Mouse (Mus musculus): Measurements from ENCODE around the gene Fbxo30. TPM values are rescaled to one million over a fixed set of nuclear protein-coding genes. Genes with fewer than 3 reads are reported as not detected.
"Not testable (repeated sequence)": the region's sequence is repeated elsewhere in the genome, so short reads cannot be mapped to it uniquely, and the experiment has no call there.

The Fbxo30 gene
- polyA plus RNA-seq, 1 experiment: 5.4 TPM

- Histone ChIP-seq H3ac (ENCODE audit: control insufficient read depth, insufficient read length, low read depth) (no peak overlapping the region), H3K36me3 (ENCODE audit: control insufficient read depth, insufficient read depth) (no peaks in the 10 kb centered on the region), H3K79me2 (ENCODE audit: control insufficient read depth, insufficient read depth) (no peaks in the 10 kb centered on the region)
Measured at GRCm38 (mm10) chr10:11309866-11310265, 28.7 kb downstream of the Fbxo30 start.

GRCm38 (mm10) chr10:11310481-11310880, 29.4 kb downstream of the Fbxo30 start:
- TF ChIP-seq FOSL1 (IDR thresholded peaks at IDR 0.05; ENCODE audit: insufficient read depth, low read length, poor library complexity, severe bottlenecking) (no peak), MAX (IDR thresholded peaks at IDR 0.05) (no peak), USF1 (IDR thresholded peaks at IDR 0.05; ENCODE audit: low read depth) (no peak), CEBPB (IDR thresholded peaks at IDR 0.05; ENCODE audit: low read depth) (no peak), CTCF (IDR thresholded peaks at IDR 0.05; ENCODE audit: control insufficient read depth, insufficient read depth, insufficient read length) (no peak), MYOG (IDR thresholded peaks at IDR 0.05; ENCODE audit: control insufficient read depth, extremely low read depth, insufficient read length) (no peak), MYOD1 (IDR thresholded peaks at IDR 0.05; ENCODE audit: control insufficient read depth, insufficient read length, low read depth) (no peak)
- H3K79me3 ChIP-seq (ENCODE audit: low read depth): no peaks in the 10 kb centered on the region
- no peak overlapping the region for H3K4me3 ChIP-seq (ENCODE audit: insufficient read depth, poor library complexity, severe bottlenecking)
- no peaks in the 10 kb centered on the region for H3K27me3 ChIP-seq (ENCODE audit: control insufficient read depth, insufficient read depth, insufficient read length)
- H3K36me3 ChIP-seq (ENCODE audit: control insufficient read depth, insufficient read depth): no peaks in the 10 kb centered on the region
- H3ac ChIP-seq (ENCODE audit: control insufficient read depth, insufficient read length, low read depth): no peak overlapping the region
- H3K79me2 ChIP-seq (ENCODE audit: control insufficient read depth, insufficient read depth): no peaks in the 10 kb centered on the region

More at GRCm38 (mm10) chr10:11309866-11310265, 28.7 kb downstream of the Fbxo30 start:
- H3K79me3 ChIP-seq (ENCODE audit: low read depth): no peaks in the 10 kb centered on the region
- H3K27me3 ChIP-seq (ENCODE audit: control insufficient read depth, insufficient read depth, insufficient read length): no peaks in the 10 kb centered on the region
- no peak for TF ChIP-seq MAX (IDR thresholded peaks at IDR 0.05)
- no peak for TF ChIP-seq CTCF (IDR thresholded peaks at IDR 0.05; ENCODE audit: control insufficient read depth, insufficient read depth, insufficient read length)
- no peak for TF ChIP-seq CEBPB (IDR thresholded peaks at IDR 0.05; ENCODE audit: low read depth)
- no peak overlapping the region for H3K4me3 ChIP-seq (ENCODE audit: insufficient read depth, poor library complexity, severe bottlenecking)

GRCm38 (mm10) chr10:11317856-11318454, 36.8 kb downstream of the Fbxo30 start:
- H3ac ChIP-seq (ENCODE audit: control insufficient read depth, insufficient read length, low read depth); H3K79me3 ChIP-seq (ENCODE audit: low read depth); H3K79me2 ChIP-seq (ENCODE audit: control insufficient read depth, insufficient read depth); H3K4me3 ChIP-seq (ENCODE audit: insufficient read depth, poor library complexity, severe bottlenecking); H3K27me3 ChIP-seq (ENCODE audit: control insufficient read depth, insufficient read depth, insufficient read length); H3K36me3 ChIP-seq (ENCODE audit: control insufficient read depth, insufficient read depth): not testable (repeated sequence)

- no peaks in the 10 kb centered on the region for H3K79me2 ChIP-seq (ENCODE audit: control insufficient read depth, insufficient read depth)
- no peaks in the 10 kb centered on the region for H3K27me3 ChIP-seq (ENCODE audit: control insufficient read depth, insufficient read depth, insufficient read length)
- H3K36me3 ChIP-seq (ENCODE audit: control insufficient read depth, insufficient read depth): no peaks in the 10 kb centered on the region
- no peaks in the 10 kb centered on the region for H3K79me3 ChIP-seq (ENCODE audit: low read depth)
- no peak overlapping the region for H3ac ChIP-seq (ENCODE audit: control insufficient read depth, insufficient read length, low read depth)
- no peak overlapping the region for H3K4me3 ChIP-seq (ENCODE audit: insufficient read depth, poor library complexity, severe bottlenecking)
- TF ChIP-seq FOSL1 (IDR thresholded peaks at IDR 0.05; ENCODE audit: insufficient read depth, low read length, poor library complexity, severe bottlenecking): no peak
- TF ChIP-seq MYOD1 (IDR thresholded peaks at IDR 0.05; ENCODE audit: control insufficient read depth, insufficient read length, low read depth): no peak
- TF ChIP-seq CTCF (IDR thresholded peaks at IDR 0.05; ENCODE audit: control insufficient read depth, insufficient read depth, insufficient read length): no peak
- TF ChIP-seq MYOG (IDR thresholded peaks at IDR 0.05; ENCODE audit: control insufficient read depth, extremely low read depth, insufficient read length): no peak
- TF ChIP-seq MAX (IDR thresholded peaks at IDR 0.05): no peak
- no peak for TF ChIP-seq CEBPB (IDR thresholded peaks at IDR 0.05; ENCODE audit: low read depth)
- TF ChIP-seq USF1 (IDR thresholded peaks at IDR 0.05; ENCODE audit: low read depth): no peak
Measured at GRCm38 (mm10) chr10:11319446-11319970, 38.4 kb downstream of the Fbxo30 start.

- H3K79me3 ChIP-seq (ENCODE audit: low read depth): no peaks in the 10 kb centered on the region
- TF ChIP-seq MYOD1 (IDR thresholded peaks at IDR 0.05; ENCODE audit: control insufficient read depth, insufficient read length, low read depth) (no peak), CTCF (IDR thresholded peaks at IDR 0.05; ENCODE audit: control insufficient read depth, insufficient read depth, insufficient read length) (no peak), CEBPB (IDR thresholded peaks at IDR 0.05; ENCODE audit: low read depth) (no peak), MAX (IDR thresholded peaks at IDR 0.05) (no peak), MYOG (IDR thresholded peaks at IDR 0.05; ENCODE audit: control insufficient read depth, extremely low read depth, insufficient read length) (no peak), FOSL1 (IDR thresholded peaks at IDR 0.05; ENCODE audit: insufficient read depth, low read length, poor library complexity, severe bottlenecking) (no peak), USF1 (IDR thresholded peaks at IDR 0.05; ENCODE audit: low read depth) (no peak)
- H3K27me3 ChIP-seq (ENCODE audit: control insufficient read depth, insufficient read depth, insufficient read length): no peaks in the 10 kb centered on the region
- no peak overlapping the region for H3K4me3 ChIP-seq (ENCODE audit: insufficient read depth, poor library complexity, severe bottlenecking)
- no peaks in the 10 kb centered on the region for H3K79me2 ChIP-seq (ENCODE audit: control insufficient read depth, insufficient read depth)
- no peak overlapping the region for H3ac ChIP-seq (ENCODE audit: control insufficient read depth, insufficient read length, low read depth)
- H3K36me3 ChIP-seq (ENCODE audit: control insufficient read depth, insufficient read depth): no peaks in the 10 kb centered on the region
Measured at GRCm38 (mm10) chr10:11322316-11322715, 41.2 kb downstream of the Fbxo30 start.

- Histone ChIP-seq H3ac (ENCODE audit: control insufficient read depth, insufficient read length, low read depth) (no peak overlapping the region), H3K79me3 (ENCODE audit: low read depth) (no peaks in the 10 kb centered on the region), H3K27me3 (ENCODE audit: control insufficient read depth, insufficient read depth, insufficient read length) (no peaks in the 10 kb centered on the region), H3K79me2 (ENCODE audit: control insufficient read depth, insufficient read depth) (no peaks in the 10 kb centered on the region), H3K4me3 (ENCODE audit: insufficient read depth, poor library complexity, severe bottlenecking) (no peak overlapping the region), H3K36me3 (ENCODE audit: control insufficient read depth, insufficient read depth) (no peaks in the 10 kb centered on the region)
- TF ChIP-seq MYOG (IDR thresholded peaks at IDR 0.05; ENCODE audit: control insufficient read depth, extremely low read depth, insufficient read length) (no peak), USF1 (IDR thresholded peaks at IDR 0.05; ENCODE audit: low read depth) (no peak), MAX (IDR thresholded peaks at IDR 0.05) (no peak), MYOD1 (IDR thresholded peaks at IDR 0.05; ENCODE audit: control insufficient read depth, insufficient read length, low read depth) (no peak), CEBPB (IDR thresholded peaks at IDR 0.05; ENCODE audit: low read depth) (no peak), CTCF (IDR thresholded peaks at IDR 0.05; ENCODE audit: control insufficient read depth, insufficient read depth, insufficient read length) (no peak), FOSL1 (IDR thresholded peaks at IDR 0.05; ENCODE audit: insufficient read depth, low read length, poor library complexity, severe bottlenecking) (no peak)
Measured at GRCm38 (mm10) chr10:11323202-11323898, 42.2 kb downstream of the Fbxo30 start.
